Mouse (Mus musculus): Measurements from ENCODE around the gene Efcab5. TPM values are rescaled to one million over a fixed set of nuclear protein-coding genes. Genes with fewer than 3 reads are reported as not detected.

Efcab5 gene
- total RNA-seq, 2 experiments from 2014 or later: 3.7 to 4.2 TPM

DNA sequence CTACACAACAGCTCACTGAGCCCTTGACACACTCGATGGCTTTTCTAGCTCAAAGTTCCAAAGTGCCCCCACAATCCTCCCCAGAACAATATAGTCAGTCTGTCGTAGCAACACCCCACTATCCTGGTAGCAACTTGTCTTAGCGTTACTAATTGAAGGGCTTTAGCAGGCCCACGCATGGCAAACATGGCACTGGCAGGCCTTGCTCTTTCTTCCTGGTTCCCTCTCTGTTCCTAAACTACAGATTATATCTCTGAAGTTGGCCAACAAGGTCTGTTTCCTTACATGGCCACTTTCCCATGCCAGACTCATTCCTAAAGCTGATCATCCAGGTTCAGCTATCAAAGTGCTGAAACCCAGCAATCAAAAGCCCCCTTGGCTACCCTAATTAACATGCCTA, 146.9 kb downstream of the Efcab5 start:
- no peak for TF ChIP-seq CTCF (IDR thresholded peaks at IDR 0.05)
- Histone ChIP-seq H3K27ac (no peak overlapping the region), H3K4me3 (no peak overlapping the region)
- DNase-seq (ENCODE audit: extremely low spot score in 1 of 2, low spot score in 2 of 2): no peak
- intact Hi-C loops (cut with DNase I): no loop called here

Small RNA genes lying within 50 kb of the gene (microRNA-seq; reads per million reads assigned to microRNA genes)
- gene Mir423: 1,521 to 3,133 reads per million in 2 experiments

Other genes starting within 250 kb of the Efcab5 start
- under 1 TPM in 1 of 2 experiments, not detected in 1; 0.41 TPM for gene Slc6a4, start 190.4 kb downstream of the Efcab5 start, total RNA-seq (2021)
- 10 to 100 TPM; 14.3 to 18.5 TPM for gene Nsrp1, start 110.5 kb downstream of the Efcab5 start, total RNA-seq (2021)
- 10 to 100 TPM; 31.6 to 35.0 TPM for gene Ssh2, start 27.3 kb upstream of the Efcab5 start, total RNA-seq (2021)

Data from left cerebral cortex, adult 2 months (tissue).